Mouse (Mus musculus): ENCODE results near the gene Gm572. TPM values are rescaled to one million over a fixed set of nuclear protein-coding genes. Genes with fewer than 3 reads are reported as not detected.

Gm572 gene
- total RNA-seq, 2 experiments from 2014 or later = 5.2 to 5.3 TPM

DNA sequence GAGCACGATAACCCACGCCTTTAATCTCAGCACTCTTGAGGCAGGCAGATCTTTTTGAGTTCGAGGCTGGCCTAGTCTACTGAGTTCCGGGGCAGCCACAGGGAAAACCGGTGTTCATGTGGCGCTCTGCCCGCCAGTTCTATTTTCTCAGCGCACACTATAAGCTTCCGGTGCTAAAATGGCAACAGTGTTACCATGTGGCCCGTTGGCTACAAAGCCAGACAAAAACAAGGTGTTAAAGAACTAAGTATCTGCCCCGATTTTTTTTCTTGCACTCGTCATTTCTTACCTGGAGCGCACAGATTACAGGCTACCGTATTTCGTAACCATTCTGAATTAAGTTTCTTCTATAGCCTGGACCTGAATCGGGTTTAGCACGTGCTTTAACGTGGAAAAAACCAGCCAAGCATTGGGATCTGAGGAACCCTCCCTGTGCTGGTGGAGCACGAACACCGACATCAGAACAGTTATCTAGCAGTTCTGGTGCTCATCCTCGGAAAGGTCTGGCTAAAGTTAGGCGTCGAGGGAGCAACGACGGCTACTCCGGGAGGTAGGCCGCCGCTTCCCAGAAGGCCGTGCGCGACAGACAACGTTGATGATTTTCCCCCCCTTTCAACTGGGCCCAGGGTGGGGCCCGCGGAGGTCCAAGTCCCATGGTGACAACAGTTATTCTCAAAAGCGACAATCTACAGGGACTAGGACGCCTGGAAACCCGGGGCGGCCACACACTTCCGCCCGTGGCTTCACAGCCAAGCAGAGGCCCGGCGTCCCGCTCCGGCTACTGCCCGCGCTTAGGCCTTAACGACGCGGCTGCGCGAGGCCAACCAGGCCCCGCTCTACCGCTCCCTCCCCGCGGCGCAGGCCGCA is 17.1 kb upstream of the Gm572 start:
- no peak for DNase-seq

DNA sequence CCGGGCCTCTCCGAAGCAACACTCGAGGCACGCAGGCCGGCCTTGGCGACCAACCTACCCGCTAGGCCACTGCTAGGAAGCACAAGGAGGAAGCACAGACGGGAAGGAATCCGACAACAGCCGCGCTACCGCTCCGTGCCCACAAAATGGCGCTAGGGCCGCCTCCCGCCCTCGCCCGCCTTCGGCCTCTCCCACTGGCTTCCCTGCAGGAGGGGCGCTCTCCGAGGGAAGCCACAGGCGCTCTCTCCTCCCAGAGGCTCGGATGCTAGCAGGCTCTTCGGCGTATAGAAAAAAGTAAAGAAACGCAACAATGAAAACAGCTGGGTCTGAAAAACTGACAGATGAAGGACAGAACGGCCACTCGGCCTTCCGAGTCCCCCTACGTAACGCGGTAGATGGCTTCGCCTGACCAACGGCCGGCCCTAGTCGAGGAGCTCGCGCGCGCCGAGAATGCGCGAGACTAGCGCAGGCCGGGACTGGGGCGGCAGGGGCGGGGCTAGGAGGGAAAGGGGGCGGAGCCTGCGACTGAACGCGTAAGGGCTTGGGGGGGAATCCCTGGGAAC is 16.4 kb upstream of the Gm572 start, which contains the start of gene Tardbp:
Gene Tardbp (minus strand): TSS at position 397 of the 563 bp plus-strand sequence.
- peak; percentile 95 for DNase-seq

DNA sequence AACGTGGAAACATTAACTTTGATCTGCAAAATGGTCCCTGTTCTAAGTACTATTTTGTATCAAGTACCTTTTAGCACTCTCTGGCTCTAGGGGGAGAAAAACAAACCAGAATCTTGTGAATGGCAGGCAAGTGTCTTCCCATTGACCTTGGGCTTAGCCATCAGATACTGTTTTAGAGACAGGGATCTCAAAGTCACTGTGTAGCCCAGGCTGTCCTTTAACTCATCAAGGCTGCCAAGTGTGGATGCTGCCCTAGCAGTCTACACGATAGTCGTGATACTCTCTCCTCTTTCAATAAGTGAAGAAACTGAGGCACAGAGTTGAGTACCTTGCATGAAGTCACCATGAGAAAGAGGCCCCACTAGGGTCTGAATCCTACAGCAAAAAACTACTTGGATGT is 15.9 kb upstream of the Gm572 start:
- DNase-seq = no peak

DNA sequence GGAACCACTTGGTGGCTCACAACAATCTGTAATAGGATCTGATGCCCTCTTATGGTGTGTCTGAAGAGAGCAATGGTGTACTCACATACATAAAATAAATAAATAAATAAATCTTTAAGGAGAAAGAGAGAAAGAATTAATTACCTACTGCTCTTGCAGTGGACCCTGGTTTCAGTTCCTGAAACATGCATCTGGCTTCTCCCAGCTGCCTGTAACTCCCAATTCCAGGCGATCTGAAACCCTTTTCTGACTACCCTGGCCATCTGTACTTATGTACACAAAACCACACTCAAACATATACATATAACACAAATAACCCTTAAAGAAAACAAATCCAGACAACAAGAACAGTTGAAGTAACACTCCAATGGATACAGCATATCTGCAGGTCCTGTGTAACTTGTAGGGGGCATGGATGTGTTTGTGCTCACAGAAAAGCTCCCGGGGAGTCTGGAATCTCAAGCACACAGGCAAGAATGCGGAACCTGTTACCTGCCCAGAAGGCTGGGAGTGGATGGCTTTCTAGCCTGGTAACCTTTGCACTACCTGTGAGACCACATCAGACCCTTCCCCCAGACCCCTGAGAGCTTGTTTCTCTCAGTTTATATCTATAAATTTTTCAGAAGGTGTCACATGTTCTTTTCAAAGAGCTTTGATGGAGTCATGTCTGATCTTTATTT is 11.0 kb upstream of the Gm572 start:
- no peak for DNase-seq

DNA sequence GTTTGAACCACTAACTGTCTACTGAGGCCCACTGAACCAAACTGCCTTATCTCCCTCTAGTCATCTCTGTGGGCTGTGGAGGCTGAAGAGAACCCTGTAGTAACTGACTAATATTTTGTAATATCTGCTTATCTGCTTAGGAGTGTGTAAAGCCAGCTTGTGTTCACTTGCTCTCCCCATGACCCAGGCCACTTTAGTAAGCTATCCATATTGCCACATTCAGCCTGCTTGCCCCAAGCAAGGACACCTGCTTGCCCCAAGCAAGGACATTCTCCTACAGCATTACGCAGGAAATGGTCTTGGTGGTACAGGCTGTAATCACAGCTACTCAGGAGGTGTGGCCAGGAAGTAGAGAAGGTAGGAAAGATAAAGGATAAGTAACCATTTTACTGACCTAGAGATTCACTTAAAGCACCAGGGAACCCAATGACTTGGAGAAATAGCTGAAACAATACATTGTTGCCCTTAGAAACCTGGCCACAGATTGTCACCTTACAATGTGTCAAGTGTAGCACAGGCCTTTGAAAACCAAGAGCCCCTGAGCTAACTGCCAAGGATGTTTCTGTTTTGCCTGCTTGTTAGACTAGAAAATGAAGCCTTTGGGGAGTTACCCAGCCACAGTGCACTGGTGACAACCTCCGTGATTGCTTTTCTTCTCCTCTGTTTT is 9.6 kb upstream of the Gm572 start:
- DNase-seq = no peak

DNA sequence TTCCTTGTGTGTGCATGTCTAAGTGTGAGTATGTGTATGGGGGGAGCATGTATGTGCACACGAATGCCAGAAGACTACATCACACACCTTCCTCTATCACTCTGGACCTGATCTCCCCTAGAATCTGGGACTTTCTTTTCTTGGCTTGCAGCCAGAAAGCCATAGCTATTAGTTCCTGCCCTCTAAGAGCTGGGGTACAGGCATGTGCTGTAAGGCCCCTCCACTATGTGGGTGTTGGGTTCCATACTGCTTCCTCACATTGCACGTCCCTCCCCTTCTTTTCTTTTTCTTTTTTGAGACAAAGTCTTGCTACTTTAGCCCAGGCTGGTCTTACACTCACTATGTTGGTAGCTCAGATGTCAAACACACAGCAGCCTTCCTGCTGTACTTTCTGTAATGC is 7.8 kb upstream of the Gm572 start:
- DNase-seq = no peak

DNA sequence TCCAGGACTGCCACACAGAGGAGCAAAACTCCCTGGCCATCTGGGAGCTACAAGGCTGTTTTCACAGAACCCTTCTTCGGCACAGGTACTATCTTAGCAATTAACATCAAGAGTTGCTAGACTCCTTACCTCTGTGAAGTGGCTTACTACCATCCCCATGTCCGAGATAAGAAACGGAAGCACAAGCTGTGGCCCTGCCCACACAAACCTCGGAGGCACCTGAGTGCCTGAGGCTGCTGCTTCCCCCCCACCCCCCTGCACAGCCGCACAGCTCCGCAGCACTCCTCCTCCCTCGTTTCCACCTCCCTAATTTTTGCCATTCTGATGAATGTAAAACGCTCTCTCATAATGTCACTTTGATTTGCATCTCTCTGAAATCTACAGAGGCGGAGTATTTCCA is 4.8 kb upstream of the Gm572 start:
- DNase-seq = no peak

DNA sequence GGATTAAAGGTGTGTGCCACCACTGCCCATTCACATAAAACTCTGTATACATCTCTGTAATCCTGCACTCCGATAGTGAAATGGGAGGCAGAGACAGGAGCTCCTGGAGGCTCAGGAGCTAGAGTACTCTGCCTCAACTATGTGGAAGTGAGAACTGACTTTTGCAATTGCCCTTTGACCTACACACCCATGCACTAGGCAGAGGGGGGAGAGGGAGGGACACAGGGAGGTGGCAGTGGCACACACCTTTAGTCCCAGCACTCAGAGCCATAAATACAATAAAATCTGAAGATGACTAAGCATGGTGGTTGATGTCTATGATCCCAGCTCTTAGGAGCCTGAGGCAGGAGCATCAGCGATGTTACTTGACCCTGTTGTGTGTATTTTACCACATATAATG is 3.7 kb upstream of the Gm572 start:
- DNase-seq = no peak

DNA sequence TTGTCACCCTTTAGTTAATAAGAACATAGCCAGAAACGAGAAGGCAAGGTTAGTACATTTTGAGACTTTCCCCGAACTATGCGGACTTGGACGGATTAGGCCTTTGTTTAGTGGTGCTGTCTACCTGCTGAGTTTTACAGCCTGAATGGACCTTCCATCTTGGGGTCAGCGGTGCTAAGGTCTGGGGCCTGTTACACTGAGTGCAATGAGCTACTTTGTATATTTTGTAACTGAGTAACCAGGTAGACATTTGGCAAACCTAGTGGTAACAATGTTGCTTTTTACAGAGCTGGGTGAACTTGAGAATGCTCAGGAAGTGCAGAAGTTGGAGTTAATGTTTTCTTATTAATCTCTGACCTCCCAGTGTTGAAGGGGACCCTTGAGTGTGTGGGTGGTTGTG is 2.0 kb upstream of the Gm572 start:
- no peak for DNase-seq

DNA sequence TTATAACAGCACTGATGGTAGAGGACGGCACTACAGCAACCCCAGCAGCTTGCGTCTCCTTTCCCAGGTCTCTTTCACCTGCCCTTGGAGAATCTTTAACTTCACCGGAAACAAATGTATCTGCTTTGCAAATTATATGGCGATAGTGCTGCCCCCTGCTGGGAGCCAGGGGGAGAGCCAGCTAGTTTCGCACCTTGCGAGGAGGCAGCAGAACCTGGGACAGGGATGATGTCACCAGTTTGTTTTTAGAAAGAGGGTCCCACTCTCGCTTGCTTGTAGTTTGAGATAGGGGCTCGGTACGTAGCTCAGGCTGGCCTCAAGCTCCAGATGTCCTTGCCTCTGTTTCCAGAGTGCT is 1.0 kb downstream of the Gm572 start:
- no peak for DNase-seq

DNA sequence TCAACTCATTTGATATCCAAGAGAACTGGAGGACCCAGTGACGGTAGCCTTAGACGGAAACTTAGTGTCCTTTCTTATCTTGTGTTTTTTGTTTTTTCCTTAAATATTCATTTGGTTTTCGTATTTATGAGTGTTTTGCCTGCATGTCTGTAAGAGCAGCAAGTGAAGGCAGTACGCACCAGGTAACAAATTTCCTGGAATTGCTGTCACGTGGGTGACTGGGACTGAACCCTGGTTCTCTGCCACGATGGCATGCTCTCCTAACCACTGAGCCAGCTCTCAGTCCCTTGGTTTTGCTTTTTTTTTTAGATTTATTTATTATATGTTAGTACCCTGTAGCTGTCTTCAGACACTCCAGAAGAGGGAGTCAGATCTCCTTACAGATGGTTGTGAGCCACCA is 1.8 kb downstream of the Gm572 start:
- DNase-seq = no peak

DNA sequence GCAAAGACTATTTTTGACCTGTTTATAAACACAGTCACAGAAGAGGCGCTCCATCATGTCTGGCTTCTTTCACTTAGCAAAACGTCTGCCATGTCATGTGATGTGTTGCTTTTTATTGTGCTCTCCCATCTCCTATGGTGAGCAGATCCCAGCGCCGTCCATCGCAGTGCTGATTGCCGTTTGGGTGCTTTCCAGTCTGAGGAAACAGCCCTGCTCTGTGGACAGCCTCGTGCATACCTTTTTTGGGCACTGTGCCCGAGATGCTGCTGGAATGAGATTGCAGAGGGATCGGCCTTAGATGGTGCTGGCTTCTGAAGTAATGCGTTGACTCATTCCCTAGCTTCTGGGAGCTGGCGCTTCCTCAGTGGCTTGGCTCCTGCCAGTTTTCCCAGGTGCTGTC is 3.5 kb downstream of the Gm572 start:
- no peak for DNase-seq

DNA sequence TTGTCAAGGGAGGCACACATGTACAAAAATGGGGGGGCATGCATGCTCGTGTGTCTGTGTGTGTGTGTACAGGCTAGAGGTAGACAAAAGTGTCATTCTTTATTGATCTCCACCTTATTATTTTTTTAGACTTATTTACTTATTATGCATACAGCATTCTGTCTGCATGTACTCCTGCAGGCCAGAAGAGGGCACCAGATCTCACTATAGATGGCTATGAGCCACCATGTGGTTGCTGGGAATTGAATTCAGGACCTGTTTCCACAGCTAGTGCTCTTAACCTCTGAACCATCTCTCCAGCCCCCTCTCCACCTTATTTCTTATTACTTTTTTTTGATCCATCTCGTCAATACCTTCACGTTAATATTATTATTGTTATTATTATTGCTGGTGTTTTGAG is 6.2 kb downstream of the Gm572 start:
- no peak for DNase-seq

DNA sequence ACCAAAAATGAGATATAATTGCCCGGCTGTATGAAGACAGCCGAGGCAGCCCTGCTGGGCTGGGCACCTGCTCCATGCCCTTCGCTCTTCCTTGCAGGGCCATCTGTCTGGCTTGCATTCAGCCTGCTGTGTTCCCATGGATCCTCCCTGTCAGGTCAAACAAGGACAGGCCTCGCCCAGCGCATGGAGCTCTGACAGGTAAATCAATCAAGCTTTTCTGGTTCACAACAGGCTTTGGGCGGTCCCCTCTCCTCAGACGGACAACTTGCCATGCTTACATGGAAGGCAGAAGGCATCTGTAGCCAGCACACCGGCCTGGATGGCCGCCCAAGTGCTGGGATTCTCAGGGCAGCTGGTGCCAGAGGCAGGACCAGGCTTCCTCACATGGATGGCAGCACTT is 7.9 kb downstream of the Gm572 start:
- DNase-seq = peak; percentile 56

DNA sequence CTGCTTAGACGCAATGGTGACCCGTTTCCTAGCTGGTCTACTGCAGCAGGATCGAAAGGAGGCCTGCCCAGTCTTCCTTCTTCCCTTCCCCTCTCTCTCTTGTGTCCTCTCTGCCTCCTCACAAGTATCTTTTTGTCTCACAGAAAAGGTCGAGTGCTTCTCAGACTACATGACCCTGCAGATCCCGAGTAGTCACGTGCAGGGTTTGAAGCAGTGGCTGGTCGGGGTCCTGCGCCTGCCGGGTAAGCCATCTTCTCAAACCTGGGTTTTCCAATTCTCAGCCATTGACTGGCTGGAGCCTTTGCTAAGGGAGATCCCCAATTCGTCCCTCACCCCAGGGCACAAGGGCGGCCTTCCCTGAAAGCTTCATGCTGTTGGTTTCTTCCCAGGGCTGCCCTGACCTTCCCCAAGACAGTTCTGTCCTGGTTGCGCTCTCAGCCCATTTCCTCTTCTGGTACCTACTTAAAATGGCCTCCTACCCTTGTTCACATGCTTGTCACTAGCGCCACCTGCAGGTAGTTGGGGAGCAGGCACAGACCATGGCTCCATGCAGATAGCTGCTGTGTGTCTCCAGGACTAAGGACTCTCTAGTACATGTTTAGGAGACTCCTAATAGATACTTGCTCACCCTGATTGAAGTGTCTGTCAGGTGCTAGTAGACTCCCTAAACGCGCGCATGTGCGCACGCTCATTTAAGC is 11.7 kb downstream of the Gm572 start:
- DNase-seq = no peak

DNA sequence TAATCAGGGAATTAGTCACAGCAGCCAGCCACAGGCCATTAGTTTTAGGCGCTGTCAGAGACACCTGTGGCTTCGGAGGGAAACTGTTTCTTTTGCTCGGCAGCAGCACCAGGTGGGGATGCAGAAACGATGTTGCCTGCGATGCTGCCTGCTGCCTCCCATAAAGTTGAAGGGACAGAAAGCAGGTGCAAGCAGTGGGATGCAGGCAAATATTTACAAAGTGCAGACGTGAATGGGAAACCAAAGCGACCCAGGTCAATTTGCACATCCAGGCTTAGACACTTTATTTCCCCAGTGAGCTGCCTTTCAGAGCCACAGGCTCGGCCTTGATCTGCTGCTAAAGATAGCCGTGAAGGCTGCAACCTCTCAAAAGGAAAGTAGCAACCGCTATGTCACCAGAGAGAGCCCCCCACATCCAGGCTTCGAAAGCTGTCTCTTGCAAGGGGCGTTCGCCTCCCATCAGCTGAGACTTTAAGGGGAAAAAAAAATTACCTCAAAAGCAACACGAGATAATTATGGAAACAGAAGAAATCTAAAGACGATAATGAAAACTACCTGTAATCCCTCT is 13.7 kb downstream of the Gm572 start:
- no peak for DNase-seq

DNA sequence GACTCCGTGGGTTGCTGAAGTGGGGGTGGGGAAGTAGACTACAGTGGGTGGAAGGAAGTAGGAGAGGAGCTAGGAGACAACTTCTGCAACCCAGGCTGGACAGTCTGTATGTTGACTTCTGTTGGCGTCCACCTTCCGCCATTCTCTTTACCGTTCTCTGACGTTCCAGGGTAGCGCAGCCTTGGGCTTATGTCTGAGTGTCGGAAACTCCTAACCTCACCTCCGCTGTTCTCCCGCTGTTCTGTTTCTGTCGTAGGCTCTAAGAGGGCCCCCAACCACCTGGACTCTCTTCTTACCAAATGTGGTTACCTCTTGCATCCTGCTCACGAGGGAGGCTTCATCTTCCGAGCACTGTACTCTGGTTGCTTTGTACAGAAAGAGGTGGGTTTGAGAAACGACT is 14.7 kb downstream of the Gm572 start:
- DNase-seq = no peak

DNA sequence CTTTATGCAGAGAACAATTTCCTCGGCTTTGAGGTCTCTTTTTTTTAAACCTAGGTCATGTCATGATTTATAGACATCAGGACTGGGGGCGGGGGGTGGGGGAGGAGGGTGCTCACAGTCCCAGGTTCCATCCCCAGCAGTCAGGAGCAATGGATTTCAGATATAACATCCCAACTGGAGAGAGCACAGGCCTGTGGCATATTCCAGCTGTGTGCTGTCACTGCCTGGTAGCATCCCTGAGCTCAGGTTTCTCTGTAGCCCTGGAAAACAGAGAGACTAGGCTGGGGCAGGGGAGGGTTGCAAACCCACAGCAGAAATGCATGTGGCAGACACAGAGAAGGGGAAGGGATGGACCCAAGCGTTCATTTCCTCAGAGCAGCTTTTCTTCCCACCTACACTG is 17.1 kb downstream of the Gm572 start:
- DNase-seq = no peak

DNA sequence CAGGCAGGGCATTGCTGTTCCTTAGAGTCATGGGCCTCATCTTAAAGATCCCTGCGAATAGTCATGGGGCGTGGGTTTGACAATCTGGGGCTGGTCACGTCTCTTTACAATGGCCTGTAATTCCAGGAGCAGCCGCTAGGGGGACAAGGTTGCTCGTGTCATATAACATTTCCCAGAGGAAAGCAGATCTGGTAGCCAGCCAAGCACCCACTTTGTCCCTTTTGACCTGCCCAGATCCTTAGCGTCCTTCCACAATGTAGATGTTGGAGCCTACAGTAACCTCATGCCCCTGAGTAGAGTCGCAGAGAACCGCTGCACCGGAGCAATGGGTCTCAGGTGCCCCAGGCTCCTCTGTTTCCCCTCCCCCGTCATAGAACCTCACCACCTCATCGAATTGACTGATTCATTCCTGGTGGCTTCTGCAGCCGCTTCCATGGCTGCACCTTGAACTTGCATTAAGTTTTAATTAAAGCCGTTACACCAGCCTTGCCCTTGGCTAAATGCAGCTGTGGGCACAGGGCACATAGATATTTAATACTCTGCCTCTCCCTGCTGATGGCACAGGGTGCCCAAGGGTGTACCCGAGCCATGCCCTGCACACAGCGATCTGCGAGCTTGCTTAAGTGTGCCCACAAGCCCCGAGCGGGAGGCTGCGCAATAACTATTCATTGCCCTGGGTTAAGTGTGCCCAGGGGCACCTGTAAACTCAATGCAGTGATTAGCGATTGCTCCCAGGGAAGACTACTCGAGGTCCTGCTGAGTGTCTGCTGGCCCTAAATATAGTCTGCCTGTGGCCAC is 19.2 kb downstream of the Gm572 start:
- DNase-seq = peak; percentile 45

DNA sequence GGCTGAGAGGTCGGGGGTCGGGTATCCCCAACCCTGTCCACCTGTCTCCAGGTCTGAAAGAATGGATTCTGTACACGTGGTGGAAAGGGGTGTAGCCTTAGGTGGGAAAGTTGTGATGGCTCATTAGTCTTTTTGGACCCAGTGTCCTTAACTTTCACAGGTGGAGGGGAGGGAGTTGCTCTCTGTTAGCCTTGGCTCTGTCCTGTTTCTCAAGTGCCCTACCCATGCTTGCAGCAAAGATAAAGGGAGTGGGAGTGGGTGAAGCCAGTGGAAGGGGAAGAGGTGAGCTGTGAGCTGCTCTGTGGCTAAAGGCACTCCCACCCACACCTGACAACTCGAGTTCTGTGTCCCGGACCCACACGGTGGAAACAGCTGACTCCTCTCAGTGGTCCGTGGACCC is 20.2 kb downstream of the Gm572 start:
- no peak for DNase-seq

DNA sequence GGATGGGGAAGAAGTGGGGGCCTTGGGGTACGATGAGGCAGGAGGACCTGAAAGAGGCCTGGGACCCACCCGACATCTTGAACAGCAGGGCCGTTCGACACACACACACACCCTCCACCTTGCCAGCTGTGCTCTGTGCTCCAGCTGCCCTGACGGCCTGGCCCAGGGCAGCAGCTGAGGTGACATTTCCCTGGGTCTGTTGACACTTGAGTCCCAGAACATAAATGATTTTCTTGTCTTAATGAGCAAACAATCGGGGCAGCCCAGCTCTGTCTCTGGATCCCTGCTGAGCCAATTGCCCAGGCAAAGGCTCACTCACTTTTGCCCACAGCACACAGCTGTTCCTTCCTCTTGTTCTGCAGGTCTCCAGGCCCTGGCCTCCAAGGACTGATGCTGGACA is 20.9 kb downstream of the Gm572 start:
- DNase-seq = no peak
